Mouse (Mus musculus): ENCODE results near the gene Tango2.
"Not testable (repeated sequence)": the region's sequence is repeated elsewhere in the genome, so short reads cannot be mapped to it uniquely, and the experiment has no call there.

Tango2 gene

DNA sequence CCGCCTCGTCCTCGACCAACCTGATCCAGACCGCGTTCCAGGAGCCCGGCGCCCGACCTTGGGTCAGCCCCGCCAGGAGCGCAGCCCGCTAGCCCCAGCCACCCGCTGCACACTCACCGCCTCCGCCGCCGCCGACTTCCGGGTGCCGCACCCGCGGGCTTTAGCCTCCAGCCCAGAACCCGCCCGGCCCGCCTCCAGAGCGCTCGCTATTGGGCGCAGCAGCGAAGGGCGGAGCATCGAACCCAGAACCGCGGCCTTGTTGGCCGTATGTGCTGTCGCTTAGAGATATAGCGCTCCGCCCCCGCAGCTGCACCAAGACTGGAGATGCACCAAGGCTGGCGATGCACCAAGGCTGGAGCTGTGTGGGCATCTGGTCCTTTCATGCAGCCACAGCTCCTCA lies 4.1 kb downstream of the Tango2 start:
- peak; percentile 69 for DNase-seq (ENCODE audit: extremely low read depth, low read depth, low spot score)

DNA sequence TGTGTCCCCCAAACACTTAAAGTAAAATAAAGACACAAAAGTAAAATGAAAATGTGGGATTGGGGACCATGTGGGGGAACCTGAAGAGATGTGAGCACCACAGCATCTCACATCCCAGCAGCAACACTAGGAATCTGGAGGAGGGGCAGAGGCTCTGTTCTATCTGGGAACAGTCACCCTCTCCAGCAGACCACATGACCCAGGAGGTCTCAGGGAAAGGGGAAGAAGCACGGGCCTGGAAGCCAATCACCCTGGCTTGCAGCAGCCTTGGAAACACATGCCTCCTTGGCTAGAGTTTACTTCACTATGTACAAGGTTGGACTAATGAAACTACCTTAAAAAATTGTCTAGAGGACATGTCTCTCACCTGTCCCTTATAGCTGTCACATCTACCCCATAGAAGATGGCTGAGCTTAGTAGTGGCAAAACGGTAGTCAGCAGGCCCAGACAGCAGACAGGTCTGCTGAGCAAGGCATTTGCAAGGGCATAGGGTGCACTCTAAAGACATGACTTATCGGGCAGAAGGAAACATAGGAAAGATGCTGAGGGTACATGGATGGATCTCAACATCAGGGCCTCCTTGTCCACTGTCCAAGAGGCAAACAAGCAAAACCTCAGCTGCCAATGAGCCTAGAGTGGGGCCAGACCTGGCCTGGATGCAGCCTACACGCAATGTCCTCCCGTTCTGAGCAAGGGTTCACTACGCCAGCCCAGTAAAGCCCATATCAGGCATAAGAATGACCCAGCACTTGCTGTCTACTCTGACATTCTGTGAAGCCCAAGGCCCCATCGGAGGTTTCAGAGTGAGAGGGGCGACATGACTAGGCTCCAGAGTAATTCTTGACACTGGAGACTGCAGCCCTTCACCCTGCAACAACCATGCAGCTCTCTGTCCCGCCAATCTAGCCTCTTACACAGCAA lies 5.0 kb downstream of the Tango2 start:
- no peak for DNase-seq (ENCODE audit: extremely low read depth, low read depth, low spot score)

DNA sequence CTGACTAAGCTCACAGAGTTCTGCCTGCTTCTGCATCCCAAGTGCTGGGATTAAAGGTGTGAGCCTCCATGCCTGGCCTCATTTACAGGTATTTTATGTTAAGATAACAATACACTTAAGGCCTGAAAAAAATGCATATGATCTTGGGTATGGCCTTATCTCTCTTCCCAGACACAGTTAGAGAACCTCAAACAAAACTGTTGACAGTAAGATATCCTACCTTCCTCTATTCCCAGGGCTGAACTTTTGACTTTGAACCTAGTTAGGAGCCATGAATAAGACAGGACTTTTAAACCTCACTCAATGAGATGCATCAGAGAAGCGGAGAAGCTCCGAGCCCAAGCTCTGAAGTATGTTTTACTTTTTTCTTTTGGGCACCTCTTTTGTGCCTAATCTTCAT lies 5.8 kb downstream of the Tango2 start:
- no peak for DNase-seq (ENCODE audit: extremely low read depth, low read depth, low spot score)

DNA sequence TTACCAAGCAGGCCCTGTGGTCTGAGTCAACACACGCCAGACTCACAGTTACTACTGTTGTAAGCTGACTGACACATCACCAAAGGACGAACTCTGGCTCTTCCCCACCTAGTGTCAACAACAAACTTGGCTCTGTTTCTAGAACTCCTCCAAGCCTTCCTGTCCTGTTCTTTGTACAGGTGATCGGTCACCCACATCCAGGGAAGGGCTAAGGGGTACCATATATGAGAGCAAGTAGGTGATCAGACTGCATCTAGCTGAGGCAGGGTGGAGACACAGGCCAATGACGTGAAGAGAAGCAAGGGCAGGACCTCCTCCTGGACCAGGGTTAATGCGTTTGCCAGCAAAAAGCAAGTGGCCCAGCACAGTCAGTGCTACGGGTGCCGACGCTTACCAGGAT lies 6.3 kb downstream of the Tango2 start:
- no peak for DNase-seq (ENCODE audit: extremely low read depth, low read depth, low spot score)

- peak; percentile 71 for DNase-seq (ENCODE audit: extremely low read depth, low read depth, low spot score)
Measured at GRCm38 (mm10) chr16:18339866-18340265, 8.0 kb downstream of the Tango2 start.

DNA sequence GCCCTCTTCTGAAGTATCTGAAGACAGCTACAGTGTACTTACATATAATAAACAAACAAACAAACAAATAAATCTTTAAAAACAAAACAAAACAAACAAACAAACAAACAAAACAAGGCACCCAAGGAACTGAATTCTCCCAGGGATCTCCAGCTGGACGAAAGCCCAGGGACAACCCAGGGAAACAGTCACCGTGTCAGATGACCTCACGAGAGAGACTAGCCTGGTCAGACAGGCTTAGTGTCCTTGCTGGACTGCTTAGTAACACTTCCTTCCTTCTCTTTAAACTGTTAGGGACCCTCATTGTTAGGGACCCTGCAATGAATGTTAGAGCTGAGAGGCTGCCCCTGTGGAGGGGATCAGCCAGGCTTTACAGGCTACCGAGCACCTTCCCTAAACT lies 10.6 kb downstream of the Tango2 start:
- DNase-seq (ENCODE audit: extremely low read depth, low read depth, low spot score) = no peak

DNA sequence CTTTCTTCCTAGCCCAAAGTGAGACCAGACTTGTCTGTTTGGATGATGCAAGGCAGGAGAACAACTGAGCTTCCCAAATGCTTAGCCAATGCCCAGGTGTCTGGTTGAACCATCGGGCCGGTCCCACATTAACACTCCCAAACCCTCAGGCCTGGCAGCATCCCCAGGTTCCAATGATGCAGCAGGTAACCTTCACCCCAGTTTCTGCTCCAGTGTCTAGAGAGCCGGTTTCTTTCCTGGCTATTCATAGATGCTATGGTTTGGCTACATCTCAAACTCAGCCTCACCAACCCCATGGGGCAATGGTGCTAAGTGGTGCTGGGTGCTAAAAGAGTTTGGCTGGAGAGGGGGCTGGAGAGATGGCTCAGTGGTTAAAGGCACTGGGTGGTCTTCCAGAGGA lies 11.9 kb downstream of the Tango2 start:
- no peak for DNase-seq (ENCODE audit: extremely low read depth, low read depth, low spot score)

DNA sequence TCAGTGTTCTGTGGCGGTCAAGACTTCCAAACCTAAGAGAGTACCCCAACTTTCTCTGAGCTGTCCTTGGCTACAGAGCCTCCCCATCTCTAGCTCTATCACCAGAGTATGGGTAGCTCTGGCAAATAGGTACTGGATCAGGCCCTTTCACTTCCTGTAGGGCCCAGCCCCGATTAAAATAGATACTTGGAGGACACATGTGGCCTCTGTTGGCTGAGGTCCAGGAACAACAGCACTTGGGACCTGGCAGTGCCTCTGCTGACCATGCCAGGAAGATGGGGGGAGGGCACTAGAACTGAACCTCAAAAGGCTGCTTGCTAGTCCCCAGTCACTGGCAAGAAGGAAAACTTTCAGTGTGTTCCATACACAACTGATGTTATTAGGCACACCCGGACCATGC lies 13.9 kb downstream of the Tango2 start:
- DNase-seq (ENCODE audit: extremely low read depth, low read depth, low spot score) = no peak

DNA sequence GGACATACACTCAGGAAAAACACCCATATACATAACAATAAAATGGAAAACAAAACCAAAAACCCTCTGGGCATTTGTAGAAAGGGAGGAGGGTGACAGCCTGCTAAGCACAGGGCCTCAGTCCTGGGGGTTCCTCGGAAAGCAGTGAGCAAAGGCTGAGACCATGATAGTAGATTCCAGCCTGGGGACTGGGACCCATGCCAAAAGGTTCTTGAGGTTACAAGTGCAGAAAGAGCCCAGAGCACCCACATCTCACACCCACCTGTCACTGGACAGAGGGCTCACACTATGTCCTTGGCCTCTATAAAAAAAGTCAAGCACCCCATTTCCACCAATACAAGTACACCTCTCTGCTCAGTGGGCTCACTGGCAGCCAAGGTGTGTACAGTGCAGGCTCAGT lies 19.4 kb downstream of the Tango2 start:
- DNase-seq (ENCODE audit: extremely low read depth, low read depth, low spot score) = no peak

DNA sequence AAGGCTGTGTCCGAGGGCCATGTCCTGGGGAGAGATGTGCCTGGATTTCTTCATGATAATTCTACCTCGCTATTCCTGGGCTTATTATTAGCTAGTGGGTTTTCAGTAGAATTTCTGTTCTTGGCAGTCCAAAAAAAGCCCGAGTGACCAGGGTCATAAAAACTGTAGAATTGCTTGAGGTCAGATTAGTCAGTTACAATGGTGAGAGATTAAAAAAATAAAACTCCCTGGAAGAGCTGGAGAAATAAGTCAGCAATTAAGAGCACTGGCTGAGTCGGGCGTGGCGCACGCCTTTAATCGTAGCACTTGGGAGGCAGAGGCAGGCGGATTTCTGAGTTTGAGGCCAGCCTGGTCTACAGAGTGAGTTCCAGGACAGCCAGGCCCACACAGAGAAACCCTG lies 20.0 kb downstream of the Tango2 start:
- no peak for DNase-seq (ENCODE audit: extremely low read depth, low read depth, low spot score)

GRCm38 (mm10) chr16:18325741-18326140 lies 22.2 kb downstream of the Tango2 start:
- no peak for DNase-seq (ENCODE audit: extremely low read depth, low read depth, low spot score)

DNA sequence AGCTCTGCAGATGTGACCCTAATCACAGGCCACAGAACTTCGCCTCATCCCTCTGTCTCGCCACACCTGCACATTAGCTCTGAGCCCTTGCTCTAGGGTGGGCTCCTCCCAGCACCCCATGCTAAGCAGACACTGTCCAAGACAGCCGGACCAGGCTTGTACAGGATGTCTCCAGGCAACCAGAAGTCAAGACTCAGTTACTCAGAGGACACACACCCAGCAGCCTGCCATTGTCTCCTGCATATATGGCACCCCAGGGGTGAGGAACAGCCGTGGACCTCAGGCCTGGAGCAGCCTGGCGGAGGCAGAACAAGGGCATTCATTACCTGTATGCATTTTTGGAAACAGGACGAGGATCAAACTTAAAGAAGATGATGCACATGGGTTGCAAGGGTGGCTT lies 23.9 kb downstream of the Tango2 start:
- DNase-seq (ENCODE audit: extremely low read depth, low read depth, low spot score) = no peak

DNA sequence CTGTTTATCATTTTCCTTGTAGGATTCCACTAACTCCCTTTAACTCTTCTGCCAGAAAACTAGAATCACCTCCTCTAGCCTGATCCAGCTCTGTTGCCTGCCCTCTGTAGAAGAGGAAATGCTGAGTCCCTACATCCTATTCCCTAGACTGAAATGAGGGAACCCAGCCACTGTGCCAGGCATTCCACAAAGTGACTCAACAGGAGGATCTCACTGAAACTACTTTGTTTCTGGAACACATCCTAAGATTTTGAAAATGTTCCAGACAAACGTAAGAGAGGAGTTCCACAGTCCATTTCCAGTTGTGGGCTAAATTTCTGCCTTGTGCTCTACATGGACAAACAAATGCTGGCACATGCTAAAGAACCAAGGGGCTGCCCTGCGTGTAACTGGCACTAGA lies 24.4 kb downstream of the Tango2 start:
- no peak for DNase-seq (ENCODE audit: extremely low read depth, low read depth, low spot score)

GRCm38 (mm10) chr16:18321443-18321842 lies 26.5 kb downstream of the Tango2 start:
- DNase-seq (ENCODE audit: extremely low read depth, low read depth, low spot score) = no peak

GRCm38 (mm10) chr16:18318992-18319391 lies 28.9 kb downstream of the Tango2 start:
- no peak for DNase-seq (ENCODE audit: extremely low read depth, low read depth, low spot score)

- no peak for DNase-seq (ENCODE audit: extremely low read depth, low read depth, low spot score)
Measured at GRCm38 (mm10) chr16:18308159-18308558, 39.7 kb downstream of the Tango2 start.

GRCm38 (mm10) chr16:18289614-18290013 lies 58.3 kb downstream of the Tango2 start:
- not testable (repeated sequence) for DNase-seq (ENCODE audit: extremely low read depth, low read depth, low spot score)

GRCm38 (mm10) chr16:18289067-18289588 lies 58.8 kb downstream of the Tango2 start, which contains the start of gene Dgcr8:
Gene Dgcr8 (minus strand): TSS chr16:18289246.
- peak; percentile 31 for DNase-seq (ENCODE audit: extremely low read depth, low read depth, low spot score)

DNA sequence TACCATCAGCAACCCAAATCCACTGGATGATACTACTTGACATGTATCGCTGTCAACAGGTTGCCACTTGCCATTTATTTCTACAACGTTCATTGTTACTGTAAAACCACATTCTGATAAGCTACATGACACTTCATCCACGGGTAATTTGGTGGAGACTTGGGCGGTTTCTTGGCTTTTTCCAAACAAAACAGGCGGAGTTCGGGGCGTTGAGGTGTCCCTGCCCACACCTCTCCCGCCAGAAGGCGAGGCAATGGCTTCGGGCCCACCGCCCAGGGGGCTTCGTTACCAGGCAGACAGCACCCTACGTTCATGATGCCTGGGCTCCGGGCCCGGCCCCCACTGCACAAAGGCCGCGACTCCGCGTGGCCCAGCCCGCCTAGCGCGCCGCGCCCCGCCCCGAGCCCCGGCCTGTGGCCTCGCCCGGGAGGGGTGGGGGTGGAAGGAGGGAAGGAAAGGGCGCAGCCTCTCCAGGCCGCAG lies 59.3 kb downstream of the Tango2 start:
- no peak for DNase-seq (ENCODE audit: extremely low read depth, low read depth, low spot score)

GRCm38 (mm10) chr16:18288166-18288565 lies 59.7 kb downstream of the Tango2 start:
- no peak for DNase-seq (ENCODE audit: extremely low read depth, low read depth, low spot score)

- DNase-seq (ENCODE audit: extremely low read depth, low read depth, low spot score) = no peak
Measured at GRCm38 (mm10) chr16:18275166-18275565, 72.7 kb downstream of the Tango2 start.

GRCm38 (mm10) chr16:18268182-18268581 lies 79.7 kb downstream of the Tango2 start:
- DNase-seq (ENCODE audit: extremely low read depth, low read depth, low spot score) = no peak

Data from fat pad, adult 2 months (tissue).